Mouse (Mus musculus): ENCODE results near the gene Cpox. TPM values are rescaled to one million over a fixed set of nuclear protein-coding genes. Genes with fewer than 3 reads are reported as not detected.

Gene Cpox
- polyA plus RNA-seq, 1 experiment from 2014 or later = 20.9 TPM

- Histone ChIP-seq H3K36me3 (peaks cover 29% of the 10 kb centered on the region), H3K4me3 (peak within 1 kb of the TSS; percentile 79), H3K27me3 (no peaks in the 10 kb centered on the region), H3K4me2 (replicated peaks) (peak within 1 kb of the TSS; percentile 72), H3K9ac (peak within 1 kb of the TSS; percentile 77), H3K4me1 (peaks cover 7% of the 10 kb centered on the region), H3K9me3 (no peaks in the 10 kb centered on the region), H3K27ac (peak within 1 kb of the TSS; percentile 77)
- peak; percentile 100 for ATAC-seq (ENCODE audit: low FRiP score, low read depth)
- 2% methylated on average over 34 of the region's 35 CpGs for WGBS
These were observed 57.5 kb downstream of the Cpox start, which contains the start of gene Cldnd1 for GRCm38 (mm10) chr16:58727477-58728131. TSS of gene Cldnd1 (plus strand) at chr16:58727910.

GRCm38 (mm10) chr16:58728176-58728671 lies 58.1 kb downstream of the Cpox start:
- Histone ChIP-seq H3K36me3 (peaks cover 35% of the 10 kb centered on the region), H3K4me2 (replicated peaks) (peak overlapping the region; percentile 72), H3K4me3 (peak overlapping the region; percentile 79), H3K9ac (peak overlapping the region; percentile 77), H3K27me3 (no peaks in the 10 kb centered on the region), H3K27ac (peak overlapping the region; percentile 77), H3K4me1 (peaks cover 7% of the 10 kb centered on the region), H3K9me3 (no peaks in the 10 kb centered on the region)
- ATAC-seq (ENCODE audit: low FRiP score, low read depth) = peak; percentile 92
- WGBS = under 1% methylated on average over 26 of the region's 31 CpGs

- no peaks in the 10 kb centered on the region for H3K27me3 ChIP-seq
These were observed 68.1 kb downstream of the Cpox start for GRCm38 (mm10) chr16:58738205-58738604.

GRCm38 (mm10) chr16:58738800-58739199 lies 68.7 kb downstream of the Cpox start:
- ATAC-seq (ENCODE audit: low FRiP score, low read depth) = no peak
- H3K27ac ChIP-seq = no peak overlapping the region

More at GRCm38 (mm10) chr16:58738205-58738604, 68.1 kb downstream of the Cpox start:
- Histone ChIP-seq H3K4me2 (replicated peaks) (no peak overlapping the region), H3K27ac (no peak overlapping the region), H3K4me1 (no peaks in the 10 kb centered on the region), H3K4me3 (no peak overlapping the region), H3K36me3 (peaks cover 24% of the 10 kb centered on the region), H3K9me3 (no peaks in the 10 kb centered on the region), H3K9ac (no peak overlapping the region)
- WGBS = 78% methylated on average over 4 of the region's 4 CpGs
- no peak for ATAC-seq (ENCODE audit: low FRiP score, low read depth)

GRCm38 (mm10) chr16:58740751-58741150 lies 70.7 kb downstream of the Cpox start:
- ATAC-seq (ENCODE audit: low FRiP score, low read depth) = no peak
- H3K4me1 ChIP-seq = no peaks in the 10 kb centered on the region
- no peaks in the 10 kb centered on the region for H3K27me3 ChIP-seq
- H3K36me3 ChIP-seq = peaks cover 2% of the 10 kb centered on the region; the same call in 1 of the 2 replicates
- H3K4me2 ChIP-seq (replicated peaks) = no peak overlapping the region
- no peaks in the 10 kb centered on the region for H3K9me3 ChIP-seq
- no peak overlapping the region for H3K4me3 ChIP-seq
- 93% methylated on average over 5 of the region's 5 CpGs for WGBS
- no peak overlapping the region for H3K9ac ChIP-seq
- no peak overlapping the region for H3K27ac ChIP-seq

More at GRCm38 (mm10) chr16:58738800-58739199, 68.7 kb downstream of the Cpox start:
- H3K9ac ChIP-seq = no peak overlapping the region
- H3K36me3 ChIP-seq = peaks cover 18% of the 10 kb centered on the region
- no peak overlapping the region for H3K4me2 ChIP-seq (replicated peaks)
- H3K27me3 ChIP-seq = no peaks in the 10 kb centered on the region
- no peaks in the 10 kb centered on the region for H3K9me3 ChIP-seq
- H3K4me3 ChIP-seq = no peak overlapping the region
- H3K4me1 ChIP-seq = no peaks in the 10 kb centered on the region
- WGBS = 82% methylated on average over 1 of the region's 1 CpGs

- WGBS = 72% methylated on average over 4 of the region's 4 CpGs
- H3K4me3 ChIP-seq = no peak overlapping the region
- H3K4me1 ChIP-seq = no peaks in the 10 kb centered on the region
- H3K9me3 ChIP-seq = no peaks in the 10 kb centered on the region
- H3K27me3 ChIP-seq = no peaks in the 10 kb centered on the region
- no peak overlapping the region for H3K9ac ChIP-seq
- no peaks in the 10 kb centered on the region for H3K36me3 ChIP-seq
- no peak overlapping the region for H3K4me2 ChIP-seq (replicated peaks)
- no peak overlapping the region for H3K27ac ChIP-seq
- ATAC-seq (ENCODE audit: low FRiP score, low read depth) = no peak
These were observed 76.6 kb downstream of the Cpox start for GRCm38 (mm10) chr16:58746715-58747114.

GRCm38 (mm10) chr16:58751314-58751713 lies 81.2 kb downstream of the Cpox start:
- Histone ChIP-seq H3K36me3 (no peaks in the 10 kb centered on the region), H3K9me3 (no peaks in the 10 kb centered on the region), H3K4me2 (replicated peaks) (no peak overlapping the region), H3K9ac (no peak overlapping the region), H3K27ac (no peak overlapping the region), H3K4me3 (no peak overlapping the region), H3K27me3 (no peaks in the 10 kb centered on the region), H3K4me1 (no peaks in the 10 kb centered on the region)
- 37% methylated on average over 1 of the region's 1 CpGs for WGBS
- ATAC-seq (ENCODE audit: low FRiP score, low read depth) = no peak

- no peaks in the 10 kb centered on the region for H3K27me3 ChIP-seq
- H3K4me3 ChIP-seq = no peak overlapping the region
- H3K9me3 ChIP-seq = no peaks in the 10 kb centered on the region
- no peaks in the 10 kb centered on the region for H3K36me3 ChIP-seq
- ATAC-seq (ENCODE audit: low FRiP score, low read depth) = peak; percentile 78; the same call in 1 of the 2 replicates
- H3K4me2 ChIP-seq (replicated peaks) = no peak overlapping the region
- no peak overlapping the region for H3K27ac ChIP-seq
- no peak overlapping the region for H3K9ac ChIP-seq
- no peaks in the 10 kb centered on the region for H3K4me1 ChIP-seq
These were observed 86.1 kb downstream of the Cpox start for GRCm38 (mm10) chr16:58756191-58756590.

GRCm38 (mm10) chr16:58763076-58763475 lies 93.0 kb downstream of the Cpox start, which contains the start of gene Olfr172:
TSS of gene Olfr172 (minus strand) at chr16:58763176.
- Histone ChIP-seq H3K4me2 (replicated peaks) (no peak within 1 kb of the TSS), H3K4me3 (no peak within 1 kb of the TSS), H3K9me3 (peaks cover 3% of the 10 kb centered on the region; the same call in 1 of the 2 replicates), H3K36me3 (no peaks in the 10 kb centered on the region), H3K27ac (no peak within 1 kb of the TSS), H3K9ac (no peak within 1 kb of the TSS), H3K4me1 (no peaks in the 10 kb centered on the region), H3K27me3 (no peaks in the 10 kb centered on the region)
- 90% methylated on average over 1 of the region's 1 CpGs for WGBS
- ATAC-seq (ENCODE audit: low FRiP score, low read depth) = no peak

Small RNAs within 50 kb of the gene (microRNA-seq; reads per million reads assigned to microRNA genes)
- not detected for gene Gm27564

Other genes starting within 250 kb of the Cpox start
- 17.9 and 18.6 TPM in 2 replicates for gene St3gal6, start 146.0 kb upstream of the Cpox start, polyA plus RNA-seq (2015; fragmentation: Nextera tagmentation; extraction: Ambion mirVana)
- gene Gm813, start 53.3 kb upstream of the Cpox start, polyA plus RNA-seq (2015; fragmentation: Nextera tagmentation; extraction: Ambion mirVana) = not detected in 2 replicates
- not detected in 2 replicates for gene E330017A01Rik, start 31.6 kb upstream of the Cpox start, polyA plus RNA-seq (2015; fragmentation: Nextera tagmentation; extraction: Ambion mirVana)
- 0.11 TPM in 1 of 2 replicates, not detected in the other for gene Gpr15, start 48.8 kb downstream of the Cpox start, polyA plus RNA-seq (2015; fragmentation: Nextera tagmentation; extraction: Ambion mirVana)
- gene Cldnd1, start 57.6 kb downstream of the Cpox start, polyA plus RNA-seq (2015; fragmentation: Nextera tagmentation; extraction: Ambion mirVana) = 130 and 142 TPM in 2 replicates
- gene Olfr172, start 92.9 kb downstream of the Cpox start, polyA plus RNA-seq (2015; fragmentation: Nextera tagmentation; extraction: Ambion mirVana) = not detected in 2 replicates
- not detected in 2 replicates for gene Olfr173, start 130.0 kb downstream of the Cpox start, polyA plus RNA-seq (2015; fragmentation: Nextera tagmentation; extraction: Ambion mirVana)
- gene Olfr175-ps1, start 156.5 kb downstream of the Cpox start, polyA plus RNA-seq (2015; fragmentation: Nextera tagmentation; extraction: Ambion mirVana) = not detected in 2 replicates
- not detected in 2 replicates for gene Olfr177, start 204.5 kb downstream of the Cpox start, polyA plus RNA-seq (2015; fragmentation: Nextera tagmentation; extraction: Ambion mirVana)
- not detected in 2 replicates for gene Olfr178, start 221.8 kb downstream of the Cpox start, polyA plus RNA-seq (2015; fragmentation: Nextera tagmentation; extraction: Ambion mirVana)